Mouse (Mus musculus) heart, embryonic 12.5 days (tissue): ENCODE results near the gene Eng. TPM values are rescaled to one million over a fixed set of nuclear protein-coding genes. Genes with fewer than 3 reads are reported as not detected.

Source experiments
- ATAC-seq: fragments of 200-750 bp; cut with Nextera tagmentation; 2 replicates; pipeline ENCODE4 v1.8.0; 2017; ENCODE audit warnings: moderate TSS enrichment, moderate library complexity; ENCODE audit not compliant: insufficient number of reproducible peaks, low FRiP score
- H3K27ac ChIP-seq: fragments of 300-500 bp; sonication (generic); 2 replicates; pipeline ENCODE4 v1.5.1; 2016; ENCODE audit warnings: mild to moderate bottlenecking, moderate library complexity; ENCODE audit not compliant: poor library complexity, severe bottlenecking
- H3K27me3 ChIP-seq: fragments of 300-500 bp; sonication (generic); replicated peaks from 2 replicates; pipeline ENCODE4 v1.6.1; 2016; ENCODE audit warnings: mild to moderate bottlenecking, moderate library complexity
- H3K36me3 ChIP-seq: fragments of 300-500 bp; sonication (generic); 2 replicates; pipeline ENCODE4 v1.6.1; 2016; ENCODE audit warnings: mild to moderate bottlenecking, moderate library complexity
- H3K4me1 ChIP-seq: fragments of 300-500 bp; sonication (generic); replicated peaks from 2 replicates; pipeline ENCODE4 v1.6.1; 2016; ENCODE audit warnings: mild to moderate bottlenecking
- H3K4me2 ChIP-seq: fragments of 300-500 bp; sonication (generic); 2 replicates; pipeline ENCODE4 v1.6.1; 2016; ENCODE audit warnings: mild to moderate bottlenecking, moderate library complexity
- H3K4me3 ChIP-seq: fragments of 300-500 bp; sonication (generic); 2 replicates; pipeline ENCODE4 v1.5.1; 2016; ENCODE audit warnings: mild to moderate bottlenecking
- H3K9ac ChIP-seq: fragments of 300-500 bp; sonication (generic); 2 replicates; pipeline ENCODE4 v1.6.1; 2016; ENCODE audit warnings: mild to moderate bottlenecking, moderate library complexity
- H3K9me3 ChIP-seq: fragments of 300-500 bp; sonication (generic); replicated peaks from 2 replicates; pipeline ENCODE4 v1.6.1; 2016; ENCODE audit warnings: mild to moderate bottlenecking, moderate library complexity
- WGBS: fragments of 180-500 bp; shearing (Covaris S2); methylation state at CpG from one replicate; pipeline ENCODE4 v1.1.7; 2016; 5-methylcytosine and 5-hydroxymethylcytosine counted together
- polyA plus RNA-seq: library from polyadenylated mRNA; unstranded; fragments of >200 nt; fragmentation: Nextera tagmentation; extraction: Ambion mirVana; gene quantifications from 2 replicates; pipeline ENCODE4 v1.2.1, GENCODE M21; 2016

Gene Eng
- polyA plus RNA-seq, 1 experiment from 2014 or later = 159 TPM

- no peak for ATAC-seq
These were observed 19.5 kb downstream of the Eng start for GRCm38 (mm10) chr2:32665853-32666252.

GRCm38 (mm10) chr2:32667775-32668174 is 21.4 kb downstream of the Eng start:
- H3K27me3 ChIP-seq = no peaks in the 10 kb centered on the region
- H3K36me3 ChIP-seq = peaks cover 41% of the 10 kb centered on the region
- peak overlapping the region; percentile 87 for H3K27ac ChIP-seq
- ATAC-seq = peak; percentile 83
- no peak overlapping the region for H3K4me3 ChIP-seq
- WGBS = 22% methylated on average over 11 of the region's 11 CpGs
- no peaks in the 10 kb centered on the region for H3K9me3 ChIP-seq
- no peak overlapping the region for H3K9ac ChIP-seq
- peaks cover 56% of the 10 kb centered on the region for H3K4me1 ChIP-seq
- H3K4me2 ChIP-seq = no peak overlapping the region

More at GRCm38 (mm10) chr2:32665853-32666252, 19.5 kb downstream of the Eng start:
- Histone ChIP-seq H3K9me3 (no peaks in the 10 kb centered on the region), H3K4me2 (no peak overlapping the region), H3K36me3 (peaks cover 22% of the 10 kb centered on the region), H3K4me3 (no peak overlapping the region), H3K27ac (peak overlapping the region; percentile 75), H3K4me1 (peaks cover 63% of the 10 kb centered on the region), H3K9ac (no peak overlapping the region), H3K27me3 (no peaks in the 10 kb centered on the region)
- 66% methylated on average over 6 of the region's 6 CpGs for WGBS

- no peak overlapping the region for H3K9ac ChIP-seq
- H3K27ac ChIP-seq = peak overlapping the region; percentile 87
These were observed 21.8 kb downstream of the Eng start for GRCm38 (mm10) chr2:32668176-32668575.

GRCm38 (mm10) chr2:32669876-32670275 is 23.5 kb downstream of the Eng start:
- Histone ChIP-seq H3K4me2 (no peak overlapping the region), H3K27me3 (no peaks in the 10 kb centered on the region), H3K4me3 (no peak overlapping the region), H3K9me3 (no peaks in the 10 kb centered on the region), H3K27ac (peak overlapping the region; percentile 4; the same call in 1 of the 2 replicates), H3K9ac (no peak overlapping the region), H3K4me1 (peaks cover 56% of the 10 kb centered on the region), H3K36me3 (peaks cover 59% of the 10 kb centered on the region)
- 50% methylated on average over 3 of the region's 3 CpGs for WGBS
- no peak for ATAC-seq

More at GRCm38 (mm10) chr2:32668176-32668575, 21.8 kb downstream of the Eng start:
- 75% methylated on average over 7 of the region's 7 CpGs for WGBS
- Histone ChIP-seq H3K27me3 (no peaks in the 10 kb centered on the region), H3K4me3 (no peak overlapping the region), H3K4me1 (peaks cover 60% of the 10 kb centered on the region), H3K4me2 (no peak overlapping the region), H3K36me3 (peaks cover 45% of the 10 kb centered on the region), H3K9me3 (no peaks in the 10 kb centered on the region)
- no peak for ATAC-seq

- Histone ChIP-seq H3K9me3 (no peaks in the 10 kb centered on the region), H3K27ac (no peak overlapping the region), H3K27me3 (no peaks in the 10 kb centered on the region), H3K4me3 (no peak overlapping the region), H3K4me1 (peaks cover 43% of the 10 kb centered on the region), H3K9ac (no peak overlapping the region), H3K4me2 (no peak overlapping the region), H3K36me3 (peaks cover 68% of the 10 kb centered on the region)
- ATAC-seq = no peak
- WGBS = 83% methylated on average over 9 of the region's 9 CpGs
These were observed 24.8 kb downstream of the Eng start for GRCm38 (mm10) chr2:32671147-32671546.

GRCm38 (mm10) chr2:32671907-32672595 is 25.7 kb downstream of the Eng start:
- Histone ChIP-seq H3K4me3 (no peak overlapping the region), H3K36me3 (peaks cover 72% of the 10 kb centered on the region)
- 59% methylated on average over 9 of the region's 9 CpGs for WGBS

GRCm38 (mm10) chr2:32673176-32673917 is 27.0 kb downstream of the Eng start:
- no peak for ATAC-seq
- Histone ChIP-seq H3K4me3 (no peak overlapping the region), H3K9me3 (no peaks in the 10 kb centered on the region), H3K4me2 (no peak overlapping the region), H3K4me1 (peaks cover 29% of the 10 kb centered on the region), H3K27ac (no peak overlapping the region), H3K27me3 (no peaks in the 10 kb centered on the region), H3K36me3 (peaks cover 84% of the 10 kb centered on the region), H3K9ac (no peak overlapping the region)
- 73% methylated on average over 16 of the region's 16 CpGs for WGBS

More at GRCm38 (mm10) chr2:32671907-32672595, 25.7 kb downstream of the Eng start:
- no peak overlapping the region for H3K9ac ChIP-seq
- peak overlapping the region; percentile 24; the same call in 1 of the 2 replicates for H3K27ac ChIP-seq
- H3K4me2 ChIP-seq = no peak overlapping the region
- no peaks in the 10 kb centered on the region for H3K9me3 ChIP-seq
- ATAC-seq = no peak
- H3K4me1 ChIP-seq = peaks cover 38% of the 10 kb centered on the region
- no peaks in the 10 kb centered on the region for H3K27me3 ChIP-seq

GRCm38 (mm10) chr2:32676821-32677220 is 30.4 kb downstream of the Eng start:
- H3K36me3 ChIP-seq = peaks cover 86% of the 10 kb centered on the region
- no peak overlapping the region for H3K9ac ChIP-seq
- H3K4me3 ChIP-seq = no peak overlapping the region
- H3K4me1 ChIP-seq = peaks cover 50% of the 10 kb centered on the region
- ATAC-seq = no peak
- H3K27me3 ChIP-seq = no peaks in the 10 kb centered on the region
- H3K9me3 ChIP-seq = no peaks in the 10 kb centered on the region
- 88% methylated on average over 3 of the region's 3 CpGs for WGBS
- no peak overlapping the region for H3K4me2 ChIP-seq
- no peak overlapping the region for H3K27ac ChIP-seq

GRCm38 (mm10) chr2:32677683-32678082 is 31.3 kb downstream of the Eng start:
- H3K4me1 ChIP-seq = peaks cover 43% of the 10 kb centered on the region
- no peak overlapping the region for H3K4me2 ChIP-seq
- H3K9me3 ChIP-seq = no peaks in the 10 kb centered on the region
- no peak overlapping the region for H3K4me3 ChIP-seq
- 88% methylated on average over 7 of the region's 7 CpGs for WGBS
- no peak overlapping the region for H3K9ac ChIP-seq
- H3K27me3 ChIP-seq = no peaks in the 10 kb centered on the region
- ATAC-seq = no peak
- no peak overlapping the region for H3K27ac ChIP-seq
- peaks cover 86% of the 10 kb centered on the region for H3K36me3 ChIP-seq

- H3K9ac ChIP-seq = 0 out of 2 replicates have a peak overlapping the region, but pooled peaks have one; percentile 11
- peak; percentile 29; the same call in 1 of the 2 replicates for ATAC-seq
- H3K4me3 ChIP-seq = no peak overlapping the region
- no peaks in the 10 kb centered on the region for H3K27me3 ChIP-seq
- H3K27ac ChIP-seq = peak overlapping the region; percentile 82
- peaks cover 86% of the 10 kb centered on the region for H3K36me3 ChIP-seq
- no peak overlapping the region for H3K4me2 ChIP-seq
- WGBS = 12% methylated on average over 7 of the region's 7 CpGs
- H3K9me3 ChIP-seq = no peaks in the 10 kb centered on the region
- peaks cover 31% of the 10 kb centered on the region for H3K4me1 ChIP-seq
These were observed 33.7 kb downstream of the Eng start for GRCm38 (mm10) chr2:32680051-32680451.

GRCm38 (mm10) chr2:32680961-32681650 is 34.7 kb downstream of the Eng start:
- Histone ChIP-seq H3K4me2 (no peak overlapping the region), H3K27me3 (no peaks in the 10 kb centered on the region), H3K4me1 (peaks cover 31% of the 10 kb centered on the region), H3K27ac (peak overlapping the region; percentile 82), H3K9me3 (no peaks in the 10 kb centered on the region), H3K9ac (peak overlapping the region; percentile 26; the same call in 1 of the 2 replicates), H3K36me3 (peaks cover 86% of the 10 kb centered on the region), H3K4me3 (no peak overlapping the region)
- WGBS = 84% methylated on average over 19 of the region's 19 CpGs
- ATAC-seq = 0 out of 2 replicates have a peak, but pooled peaks have one; percentile 10
